Mouse (Mus musculus) heart, postnatal 0 days (tissue): Measurements from ENCODE around the gene Gipc3.

Experiments used
- CTCF ChIP-seq: IDR thresholded peaks from 2 replicates; pipeline ENCODE4 v1.5.1; 2016; ENCODE audit warnings: antibody characterized with exemption, control low read depth, low read depth
- EP300 ChIP-seq: IDR thresholded peaks from 2 replicates; pipeline ENCODE4 v1.6.1; 2016; ENCODE audit warnings: antibody characterized with exemption, low read depth

DNA sequence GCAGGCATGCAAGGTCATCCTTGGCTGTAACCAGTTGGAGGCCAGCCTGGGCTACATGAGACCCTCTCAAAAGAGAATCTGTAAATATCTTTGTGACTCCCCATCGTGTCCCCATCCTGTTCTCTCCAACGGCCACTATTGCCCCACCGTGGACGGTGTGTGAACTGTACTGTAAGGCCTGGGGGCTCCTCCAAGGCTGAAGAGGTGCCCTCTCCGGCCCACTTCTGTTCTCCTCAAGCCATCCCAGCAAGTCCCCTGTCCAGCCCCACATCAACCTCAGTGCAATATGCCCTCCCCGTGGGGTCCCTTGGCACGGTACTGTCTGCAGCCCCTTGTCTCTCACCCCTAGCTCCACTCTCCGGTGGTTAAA, 23.8 kb downstream of the Gipc3 start:
- TF ChIP-seq EP300: no peak
- TF ChIP-seq CTCF: 0 out of 2 replicates have a peak, but pooled peaks have one; percentile 21
